Mouse (Mus musculus): Measurements from ENCODE around the gene 1700021F07Rik. TPM values are rescaled to one million over a fixed set of nuclear protein-coding genes. Genes with fewer than 3 reads are reported as not detected.
A peak's percentile ranks its signal among the peaks of the same experiment; 100 is the strongest.

1700021F07Rik gene
- not detected in 2 replicates for polyA plus RNA-seq (2015; fragmentation: Nextera tagmentation; extraction: Ambion mirVana)

GRCm38 (mm10) chr2:173522376-173522775, at the start of gene 1700021F07Rik:
Gene 1700021F07Rik, plus strand, starts transcription at chr2:173522586.
- 90% methylated on average over 18 of the region's 18 CpGs for WGBS
- ATAC-seq (ENCODE audit: insufficient number of reproducible peaks, low FRiP score, low TSS enrichment, low read depth), result no peak
- Histone ChIP-seq H3K4me2 (replicated peaks) (no peak within 1 kb of the TSS), H3K4me3 (replicated peaks) (no peak within 1 kb of the TSS), H3K4me1 (0 out of 2 replicates have a peak, but pooled peaks cover 2% of the 10 kb centered on the region), H3K9me3 (replicated peaks) (no peaks in the 10 kb centered on the region), H3K36me3 (no peaks in the 10 kb centered on the region), H3K27me3 (no peaks in the 10 kb centered on the region), H3K27ac (replicated peaks) (no peak within 1 kb of the TSS), H3K9ac (no peak within 1 kb of the TSS)

- 76% methylated on average over 11 of the region's 11 CpGs for WGBS
- H3K9me3 ChIP-seq (replicated peaks), result no peaks in the 10 kb centered on the region
These were observed 49.2 kb upstream of the 1700021F07Rik start for GRCm38 (mm10) chr2:173473233-173473632.

GRCm38 (mm10) chr2:173479050-173479449, 43.3 kb upstream of the 1700021F07Rik start:
- Histone ChIP-seq H3K4me1 (no peaks in the 10 kb centered on the region), H3K9ac (no peak overlapping the region)
- WGBS, result 90% methylated on average over 12 of the region's 12 CpGs

More at GRCm38 (mm10) chr2:173473233-173473632, 49.2 kb upstream of the 1700021F07Rik start:
- no peak overlapping the region for H3K27ac ChIP-seq (replicated peaks)
- no peak for ATAC-seq (ENCODE audit: insufficient number of reproducible peaks, low FRiP score, low TSS enrichment, low read depth)
- H3K4me3 ChIP-seq (replicated peaks), result no peak overlapping the region
- no peak overlapping the region for H3K4me2 ChIP-seq (replicated peaks)
- no peak overlapping the region for H3K9ac ChIP-seq
- H3K4me1 ChIP-seq, result no peaks in the 10 kb centered on the region
- no peaks in the 10 kb centered on the region for H3K27me3 ChIP-seq
- no peaks in the 10 kb centered on the region for H3K36me3 ChIP-seq

GRCm38 (mm10) chr2:173484486-173484885, 37.9 kb upstream of the 1700021F07Rik start:
- ATAC-seq (ENCODE audit: insufficient number of reproducible peaks, low FRiP score, low TSS enrichment, low read depth), result no peak
- Histone ChIP-seq H3K9me3 (replicated peaks) (no peaks in the 10 kb centered on the region), H3K4me1 (no peaks in the 10 kb centered on the region), H3K4me3 (replicated peaks) (no peak overlapping the region), H3K27me3 (no peaks in the 10 kb centered on the region), H3K36me3 (no peaks in the 10 kb centered on the region), H3K27ac (replicated peaks) (no peak overlapping the region), H3K9ac (no peak overlapping the region), H3K4me2 (replicated peaks) (no peak overlapping the region)
- WGBS, result 88% methylated on average over 4 of the region's 4 CpGs

More at GRCm38 (mm10) chr2:173479050-173479449, 43.3 kb upstream of the 1700021F07Rik start:
- no peaks in the 10 kb centered on the region for H3K27me3 ChIP-seq
- no peak overlapping the region for H3K4me3 ChIP-seq (replicated peaks)
- H3K9me3 ChIP-seq (replicated peaks), result no peaks in the 10 kb centered on the region
- no peak overlapping the region for H3K4me2 ChIP-seq (replicated peaks)
- ATAC-seq (ENCODE audit: insufficient number of reproducible peaks, low FRiP score, low TSS enrichment, low read depth), result no peak
- no peaks in the 10 kb centered on the region for H3K36me3 ChIP-seq
- H3K27ac ChIP-seq (replicated peaks), result no peak overlapping the region

GRCm38 (mm10) chr2:173499612-173500011, 22.8 kb upstream of the 1700021F07Rik start:
- Histone ChIP-seq H3K4me1 (no peaks in the 10 kb centered on the region), H3K4me3 (replicated peaks) (no peak overlapping the region), H3K9me3 (replicated peaks) (no peaks in the 10 kb centered on the region)

GRCm38 (mm10) chr2:173513977-173514376, 8.4 kb upstream of the 1700021F07Rik start:
- Histone ChIP-seq H3K27me3 (no peaks in the 10 kb centered on the region), H3K9ac (no peak overlapping the region), H3K4me2 (replicated peaks) (no peak overlapping the region), H3K36me3 (no peaks in the 10 kb centered on the region), H3K9me3 (replicated peaks) (no peaks in the 10 kb centered on the region; the same call in 1 of the 2 replicates), H3K4me3 (replicated peaks) (no peak overlapping the region), H3K4me1 (peaks cover 19% of the 10 kb centered on the region; the same call in 1 of the 2 replicates), H3K27ac (replicated peaks) (no peak overlapping the region)
- no peak for ATAC-seq (ENCODE audit: insufficient number of reproducible peaks, low FRiP score, low TSS enrichment, low read depth)
- WGBS, result 78% methylated on average over 6 of the region's 6 CpGs

More at GRCm38 (mm10) chr2:173499612-173500011, 22.8 kb upstream of the 1700021F07Rik start:
- no peak for ATAC-seq (ENCODE audit: insufficient number of reproducible peaks, low FRiP score, low TSS enrichment, low read depth)
- Histone ChIP-seq H3K27ac (replicated peaks) (no peak overlapping the region), H3K4me2 (replicated peaks) (no peak overlapping the region), H3K9ac (no peak overlapping the region), H3K27me3 (no peaks in the 10 kb centered on the region), H3K36me3 (no peaks in the 10 kb centered on the region)
- WGBS, result 88% methylated on average over 2 of the region's 2 CpGs

- H3K27me3 ChIP-seq, result no peaks in the 10 kb centered on the region
- H3K4me3 ChIP-seq (replicated peaks), result no peak overlapping the region
- H3K4me1 ChIP-seq, result peaks cover 19% of the 10 kb centered on the region; the same call in 1 of the 2 replicates
- ATAC-seq (ENCODE audit: insufficient number of reproducible peaks, low FRiP score, low TSS enrichment, low read depth), result no peak
- no peak overlapping the region for H3K4me2 ChIP-seq (replicated peaks)
- 55% methylated on average over 6 of the region's 6 CpGs for WGBS
- 0 out of 2 replicates have a peak overlapping the region, but pooled peaks have one; percentile 22 for H3K27ac ChIP-seq (replicated peaks)
- H3K9ac ChIP-seq, result no peak overlapping the region
- no peaks in the 10 kb centered on the region; the same call in 1 of the 2 replicates for H3K9me3 ChIP-seq (replicated peaks)
- H3K36me3 ChIP-seq, result no peaks in the 10 kb centered on the region
These were observed 7.2 kb upstream of the 1700021F07Rik start for GRCm38 (mm10) chr2:173515186-173515585.

GRCm38 (mm10) chr2:173516150-173516855, 6.1 kb upstream of the 1700021F07Rik start:
- 65% methylated on average over 25 of the region's 25 CpGs for WGBS
- Histone ChIP-seq H3K36me3 (no peaks in the 10 kb centered on the region), H3K27ac (replicated peaks) (0 out of 2 replicates have a peak overlapping the region, but pooled peaks have one; percentile 11)

GRCm38 (mm10) chr2:173528493-173528892, 6.1 kb downstream of the 1700021F07Rik start:
- no peaks in the 10 kb centered on the region for H3K9me3 ChIP-seq (replicated peaks)
- H3K9ac ChIP-seq, result no peak overlapping the region
- H3K4me1 ChIP-seq, result peaks cover 14% of the 10 kb centered on the region
- no peak for ATAC-seq (ENCODE audit: insufficient number of reproducible peaks, low FRiP score, low TSS enrichment, low read depth)
- no peak overlapping the region for H3K4me3 ChIP-seq (replicated peaks)
- 81% methylated on average over 3 of the region's 3 CpGs for WGBS
- no peaks in the 10 kb centered on the region for H3K27me3 ChIP-seq
- no peaks in the 10 kb centered on the region for H3K36me3 ChIP-seq
- no peak overlapping the region for H3K27ac ChIP-seq (replicated peaks)
- H3K4me2 ChIP-seq (replicated peaks), result no peak overlapping the region

More at GRCm38 (mm10) chr2:173516150-173516855, 6.1 kb upstream of the 1700021F07Rik start:
- peaks cover 19% of the 10 kb centered on the region; the same call in 1 of the 2 replicates for H3K4me1 ChIP-seq
- no peaks in the 10 kb centered on the region for H3K9me3 ChIP-seq (replicated peaks)
- no peak overlapping the region for H3K4me3 ChIP-seq (replicated peaks)
- no peak for ATAC-seq (ENCODE audit: insufficient number of reproducible peaks, low FRiP score, low TSS enrichment, low read depth)
- no peaks in the 10 kb centered on the region for H3K27me3 ChIP-seq
- no peak overlapping the region for H3K4me2 ChIP-seq (replicated peaks)
- no peak overlapping the region for H3K9ac ChIP-seq

GRCm38 (mm10) chr2:173532711-173533462, 10.5 kb downstream of the 1700021F07Rik start:
- Histone ChIP-seq H3K9me3 (replicated peaks) (no peaks in the 10 kb centered on the region), H3K4me2 (replicated peaks) (no peak overlapping the region), H3K9ac (no peak overlapping the region), H3K4me1 (peaks cover 14% of the 10 kb centered on the region), H3K27me3 (no peaks in the 10 kb centered on the region), H3K4me3 (replicated peaks) (no peak overlapping the region), H3K27ac (replicated peaks) (peak overlapping the region; percentile 60; the same call in 1 of the 2 replicates), H3K36me3 (no peaks in the 10 kb centered on the region)
- whole genome bisulfite sequencing, result 33% methylated on average over 15 of the region's 15 CpGs
- peak; percentile 51; the same call in 1 of the 2 replicates for ATAC-seq (ENCODE audit: insufficient number of reproducible peaks, low FRiP score, low TSS enrichment, low read depth)

GRCm38 (mm10) chr2:173534581-173534980, 12.2 kb downstream of the 1700021F07Rik start:
- H3K4me3 ChIP-seq (replicated peaks), result no peak overlapping the region

More at GRCm38 (mm10) chr2:173534581-173534980, 12.2 kb downstream of the 1700021F07Rik start:
- Histone ChIP-seq H3K4me1 (peaks cover 14% of the 10 kb centered on the region), H3K27ac (replicated peaks) (no peak overlapping the region), H3K36me3 (no peaks in the 10 kb centered on the region), H3K27me3 (no peaks in the 10 kb centered on the region), H3K9ac (no peak overlapping the region), H3K9me3 (replicated peaks) (no peaks in the 10 kb centered on the region), H3K4me2 (replicated peaks) (no peak overlapping the region)
- ATAC-seq (ENCODE audit: insufficient number of reproducible peaks, low FRiP score, low TSS enrichment, low read depth), result no peak
- 69% methylated on average over 7 of the region's 7 CpGs for WGBS

All from embryonic facial prominence, embryonic 15.5 days (tissue).